Mouse (Mus musculus): ENCODE results near the gene Cga.
"Not testable (repeated sequence)": the region's sequence is repeated elsewhere in the genome, so short reads cannot be mapped to it uniquely, and the experiment has no call there.

The Cga gene

DNA sequence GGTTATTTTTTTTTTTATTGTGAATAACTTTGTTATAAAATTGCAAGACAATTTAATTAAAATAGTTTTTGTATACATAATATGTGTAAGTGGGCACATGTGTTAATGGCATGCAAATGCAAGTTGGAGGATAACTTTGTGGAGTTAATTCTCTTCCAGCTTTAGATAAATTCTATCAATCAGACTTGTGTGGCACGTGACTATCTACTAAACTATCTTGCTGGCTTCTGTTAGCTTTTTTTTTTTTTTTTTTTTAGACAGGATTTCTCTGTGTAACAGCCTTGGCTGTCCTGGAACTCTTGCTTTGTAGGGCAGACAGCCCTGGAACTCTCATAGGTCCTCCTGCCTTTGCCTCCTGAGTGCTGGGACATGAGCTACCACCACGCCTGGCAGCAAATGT, 4.9 kb downstream of the Cga start:
- no peak for DNase-seq

- no peak for DNase-seq
Observed at GRCm38 (mm10) chr4:34899322-34899721, 5.7 kb downstream of the Cga start.

GRCm38 (mm10) chr4:34900155-34900554, 6.6 kb downstream of the Cga start:
- no peak for DNase-seq

DNA sequence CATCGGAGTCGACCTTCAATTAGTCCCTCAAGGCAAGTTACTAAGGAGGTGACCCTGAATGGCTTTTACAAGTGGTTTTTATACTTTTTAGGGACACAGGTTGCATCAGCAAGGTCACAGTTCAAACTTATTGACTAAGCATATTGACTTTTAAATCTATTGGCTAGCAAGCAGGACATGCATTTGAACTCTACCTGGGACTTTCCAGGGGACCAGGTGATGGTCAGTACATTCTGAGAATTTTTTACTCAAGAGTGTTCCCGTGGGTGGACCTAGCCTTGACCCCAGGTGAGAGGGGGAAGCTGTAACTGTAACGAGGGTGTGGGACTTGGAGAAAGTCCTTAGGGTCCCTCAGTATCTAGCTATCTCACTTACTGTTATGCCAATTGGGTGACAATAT, 7.6 kb downstream of the Cga start:
- no peak for DNase-seq

DNA sequence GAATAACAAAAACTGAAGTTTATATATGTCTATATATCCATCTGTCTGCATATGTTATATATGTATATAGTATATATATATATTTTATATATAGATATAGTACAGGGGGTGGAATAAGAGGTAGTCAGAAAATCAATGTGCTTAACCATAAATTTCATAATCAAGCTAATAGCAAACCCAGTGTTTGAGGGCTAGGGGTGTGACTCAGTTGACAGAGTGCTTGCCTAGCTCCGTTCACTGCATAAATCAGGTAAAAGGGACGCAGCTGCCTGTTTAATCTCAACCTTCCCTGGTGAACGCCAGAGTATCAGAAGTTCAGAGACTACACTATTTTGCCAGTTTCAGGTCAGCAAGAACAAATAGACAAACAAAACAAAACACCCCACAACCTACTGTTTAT, 8.0 kb downstream of the Cga start:
- DNase-seq = not testable (repeated sequence)

DNA sequence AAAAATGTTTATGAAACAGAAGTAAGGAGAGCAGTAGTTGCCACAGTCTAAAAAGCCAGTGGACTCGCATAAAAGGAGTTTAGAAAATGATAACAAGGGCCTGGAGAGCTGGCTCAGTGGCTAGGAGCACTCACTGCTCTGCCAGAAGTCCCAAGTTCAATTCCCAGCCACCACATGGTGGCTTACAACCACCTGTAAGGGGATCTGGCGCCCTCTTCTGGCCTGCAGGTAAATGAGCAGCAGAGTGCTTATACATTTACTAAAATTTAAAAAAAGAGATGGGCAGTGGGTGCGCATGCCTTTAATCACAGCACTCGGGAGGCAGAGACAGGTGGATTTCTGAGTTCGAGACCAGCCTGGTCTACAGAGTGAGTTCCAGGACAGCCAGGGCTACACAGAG, 11.8 kb downstream of the Cga start:
- no peak for DNase-seq

DNA sequence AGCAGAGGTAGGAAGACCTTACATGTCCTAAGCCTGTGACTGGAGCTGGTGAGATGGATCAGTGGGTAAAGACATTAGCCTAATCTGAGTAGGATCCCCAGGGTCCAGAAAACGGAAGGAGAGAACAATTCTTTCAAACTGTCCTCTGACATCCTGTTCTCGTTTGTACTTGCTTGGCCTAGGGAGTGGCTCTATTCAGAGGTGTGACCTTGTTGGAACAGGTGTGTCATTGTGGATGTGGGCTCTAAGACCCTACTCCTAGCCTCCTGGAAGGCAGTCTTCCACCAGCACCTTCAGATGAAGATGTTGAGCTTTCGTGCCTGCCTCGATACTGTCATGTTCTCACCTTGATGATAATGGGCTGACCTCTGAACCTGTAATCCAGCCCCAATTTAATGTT, 12.6 kb downstream of the Cga start:
- no peak for DNase-seq

DNA sequence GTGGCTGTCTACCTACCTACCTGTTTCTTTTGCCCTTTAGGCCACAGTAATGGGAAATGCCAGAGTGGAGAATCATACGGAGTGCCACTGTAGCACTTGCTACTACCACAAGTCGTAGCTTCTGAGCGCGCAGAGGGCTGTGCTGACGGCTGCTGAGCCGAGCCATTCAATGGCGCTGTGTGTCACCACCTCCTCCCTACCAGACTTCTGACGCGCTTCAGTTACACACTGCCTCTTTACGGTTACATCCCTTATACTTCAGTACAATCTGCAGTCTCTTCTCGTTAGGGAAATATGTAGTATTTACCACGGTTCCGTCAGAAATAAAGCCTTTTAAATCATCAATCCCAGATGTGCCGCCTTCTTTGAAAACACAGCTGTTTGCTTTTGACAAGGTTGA, 13.4 kb downstream of the Cga start:
- no peak for DNase-seq

- DNase-seq = no peak
Observed at GRCm38 (mm10) chr4:34908127-34908526, 14.5 kb downstream of the Cga start.

- no peak for DNase-seq
Observed at GRCm38 (mm10) chr4:34911401-34911800, 17.8 kb downstream of the Cga start.

DNA sequence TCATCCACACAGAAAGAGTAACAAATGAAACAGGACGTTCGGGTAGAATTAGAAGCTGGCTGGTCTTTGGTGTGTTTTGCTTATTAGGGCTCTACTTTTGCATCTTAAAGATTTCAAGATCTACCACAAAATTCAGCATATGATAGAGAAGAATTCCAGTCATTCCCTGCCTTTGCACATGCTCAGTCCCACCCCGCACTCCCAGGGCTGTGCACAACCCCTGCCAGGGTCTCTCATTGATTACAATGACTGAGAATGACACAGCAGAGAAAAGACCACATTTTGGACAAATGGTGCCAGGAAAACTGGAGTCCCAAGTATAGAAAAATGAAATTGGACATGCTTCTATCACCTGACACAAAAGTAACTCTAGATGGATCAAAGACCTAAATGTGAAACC, 18.6 kb downstream of the Cga start:
- DNase-seq = no peak

DNA sequence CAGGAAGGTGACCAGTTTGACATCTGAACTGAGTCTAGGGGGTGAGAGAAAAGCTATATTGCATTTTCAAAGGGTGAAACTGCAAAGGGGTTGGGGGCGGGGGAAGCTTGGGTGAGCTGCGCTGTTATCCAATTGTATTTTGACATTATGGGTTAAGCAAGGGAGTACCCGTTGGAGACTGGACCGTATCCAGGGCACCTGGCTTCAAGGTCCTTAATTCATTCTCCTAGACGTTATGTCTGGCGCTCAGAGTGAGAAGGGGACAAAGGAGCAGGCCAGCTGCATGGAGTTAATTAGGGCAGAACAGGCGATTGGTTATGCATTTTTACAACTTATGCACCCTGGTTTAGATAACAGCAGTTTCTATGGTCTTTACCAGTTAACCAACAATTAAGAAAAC, 23.8 kb downstream of the Cga start:
- DNase-seq = no peak

DNA sequence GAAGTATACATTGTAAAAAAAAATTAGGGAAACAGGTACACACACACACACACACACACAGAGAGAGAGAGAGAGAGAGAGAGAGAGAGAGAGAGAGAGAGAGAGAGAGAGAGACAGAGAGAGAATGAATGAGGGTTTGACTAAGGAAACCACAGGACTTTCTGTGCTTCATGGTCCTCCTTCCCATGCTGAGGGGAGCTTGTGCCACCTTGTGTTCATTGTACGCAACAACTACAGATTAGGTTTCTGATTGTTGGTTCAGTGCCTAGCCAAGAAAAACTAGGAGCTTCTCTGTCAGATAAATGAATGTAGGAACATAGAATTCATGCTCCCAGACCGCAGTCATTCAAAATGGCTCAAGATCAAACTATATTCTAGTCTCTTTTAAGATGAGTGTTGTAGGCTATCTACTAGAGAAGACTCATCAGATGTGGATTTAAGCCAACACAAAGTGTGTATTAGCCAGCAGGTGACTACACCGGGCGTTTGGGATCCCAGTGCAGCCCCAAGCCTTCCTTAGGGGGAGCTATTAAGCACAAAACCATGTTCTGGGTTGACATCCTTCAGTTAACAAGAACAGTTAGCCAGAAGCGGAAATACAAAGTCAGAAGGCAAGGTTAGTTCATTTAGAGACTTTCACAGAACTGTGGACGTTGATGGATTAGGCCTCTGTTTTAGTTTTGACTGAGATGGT, 28.7 kb downstream of the Cga start:
- DNase-seq = peak; percentile 18

DNA sequence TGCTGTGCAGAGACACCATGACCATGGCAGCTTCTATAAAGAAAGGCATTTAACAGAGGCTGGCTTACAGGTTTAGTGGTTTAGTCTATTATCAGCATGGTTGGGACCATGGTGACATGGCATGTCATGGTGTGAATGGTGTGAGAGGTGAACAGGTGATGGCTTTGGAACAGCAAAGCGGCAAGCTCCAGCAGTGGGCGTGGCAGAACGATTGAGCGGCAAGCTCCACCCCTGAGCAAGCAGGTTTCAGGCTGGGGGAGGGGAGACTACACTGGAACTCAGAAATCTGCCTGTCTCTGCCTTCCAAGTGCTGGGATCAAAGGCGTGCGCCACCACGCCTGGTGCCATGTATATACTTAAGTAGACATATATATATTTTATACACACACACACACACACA, 34.8 kb downstream of the Cga start:
- not testable (repeated sequence) for DNase-seq

DNA sequence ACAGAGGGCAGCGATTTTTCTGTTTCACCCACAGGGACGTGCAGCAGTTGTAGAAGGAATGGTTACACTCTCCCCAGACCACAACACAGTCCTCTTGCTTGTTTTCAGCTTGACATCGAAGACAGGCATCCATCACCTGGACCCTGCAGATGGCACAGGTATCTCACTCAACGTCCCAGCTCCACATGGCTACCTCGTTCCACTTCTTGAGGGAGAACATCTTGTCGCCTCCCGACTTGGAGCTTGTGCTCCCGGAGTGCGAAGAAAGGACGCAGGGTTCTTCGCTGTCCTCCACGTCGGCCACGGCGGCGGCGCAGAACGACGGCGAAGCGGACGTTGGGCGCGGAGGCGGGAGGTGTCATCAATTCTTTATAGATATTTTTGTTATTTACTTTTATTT, 47.5 kb downstream of the Cga start:
- DNase-seq = no peak

- no peak for DNase-seq
Observed at GRCm38 (mm10) chr4:34947181-34947580, 53.6 kb downstream of the Cga start.

DNA sequence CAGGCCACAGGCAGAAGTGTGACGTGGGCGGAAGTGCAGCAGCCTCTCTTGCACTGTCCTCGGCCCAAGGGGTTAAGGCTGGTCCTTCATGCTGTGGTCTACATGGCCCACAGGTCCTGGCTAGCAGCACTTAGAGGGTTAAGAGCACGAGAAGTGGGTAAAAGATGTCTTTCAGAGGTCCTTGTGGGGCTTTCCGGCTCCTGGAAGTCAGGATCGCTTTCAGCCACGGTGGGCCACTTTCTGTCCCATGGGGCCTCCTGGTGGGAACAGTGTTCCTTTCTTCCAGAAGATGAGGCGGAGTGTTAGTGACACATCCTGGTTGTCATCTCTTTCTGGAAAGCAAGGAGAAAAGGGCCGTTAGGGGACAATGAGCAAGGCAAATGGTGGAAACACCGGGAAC, 60.1 kb downstream of the Cga start:
- no peak for DNase-seq

Data from right cerebral cortex, postnatal 25 days (tissue).